Mouse (Mus musculus) embryo, embryonic 11 days (tissue): ENCODE results near the gene Ccnyl1.

Experiments
- DNase-seq: peaks from one replicate; pipeline ENCODE4 v3.0.0-alpha.2; 2015

The Ccnyl1 gene

GRCm38 (mm10) chr1:64738661-64739082 lies 48.4 kb downstream of the Ccnyl1 start:
- peak; percentile 71 for DNase-seq

GRCm38 (mm10) chr1:64742741-64743408 lies 52.6 kb downstream of the Ccnyl1 start:
- DNase-seq = no peak

GRCm38 (mm10) chr1:64744616-64745015 lies 54.4 kb downstream of the Ccnyl1 start:
- no peak for DNase-seq

- DNase-seq = no peak
Observed at GRCm38 (mm10) chr1:64753109-64753508, 62.9 kb downstream of the Ccnyl1 start.

GRCm38 (mm10) chr1:64753668-64754067 lies 63.4 kb downstream of the Ccnyl1 start:
- DNase-seq = no peak

GRCm38 (mm10) chr1:64754658-64755057 lies 64.4 kb downstream of the Ccnyl1 start:
- DNase-seq = no peak

- DNase-seq = no peak
Observed at GRCm38 (mm10) chr1:64755971-64756639, 65.8 kb downstream of the Ccnyl1 start.

GRCm38 (mm10) chr1:64756640-64757030 lies 66.4 kb downstream of the Ccnyl1 start:
- no peak for DNase-seq

GRCm38 (mm10) chr1:64757254-64757653 lies 67.0 kb downstream of the Ccnyl1 start:
- no peak for DNase-seq

- no peak for DNase-seq
Observed at GRCm38 (mm10) chr1:64757766-64758165, 67.5 kb downstream of the Ccnyl1 start.

GRCm38 (mm10) chr1:64761646-64762045 lies 71.4 kb downstream of the Ccnyl1 start:
- DNase-seq = no peak

- DNase-seq = no peak
Observed at GRCm38 (mm10) chr1:64770169-64770568, 79.9 kb downstream of the Ccnyl1 start.

GRCm38 (mm10) chr1:64773305-64773704 lies 83.0 kb downstream of the Ccnyl1 start:
- no peak for DNase-seq
